Mouse (Mus musculus) liver, embryonic 14.5 days (tissue): ENCODE data around the gene Cnmd. TPM values are rescaled to one million over a fixed set of nuclear protein-coding genes. Genes with fewer than 3 reads are reported as not detected.

Experiments used
- ATAC-seq: fragments of 200-750 bp; cut with Nextera tagmentation; 2 replicates; pipeline ENCODE4 v1.8.0; 2017; ENCODE audit warnings: moderate number of reproducible peaks, mild to moderate bottlenecking, moderate library complexity; ENCODE audit not compliant: insufficient read depth
- DNase-seq, 3 experiments: peaks; one replicate each; pipeline ENCODE4 v3.0.0-alpha.2; 2012 to 2013; ENCODE audit warnings: low read depth in 3 of 3, low spot score in 3 of 3
- H3K27ac ChIP-seq: fragments of 300-500 bp; sonication (generic); 2 replicates; pipeline ENCODE4 v1.5.1; 2014; ENCODE audit warnings: moderate library complexity, mild to moderate bottlenecking, control low read depth, inconsistent platforms
- H3K27me3 ChIP-seq: fragments of 300-500 bp; sonication (generic); 2 replicates; pipeline ENCODE4 v1.6.1; 2014; ENCODE audit warnings: mild to moderate bottlenecking, low read length, moderate library complexity; ENCODE audit not compliant: control insufficient read depth, insufficient read depth
- H3K36me3 ChIP-seq: fragments of 300-500 bp; sonication (generic); replicated peaks from 2 replicates; pipeline ENCODE4 v1.6.1; 2014; ENCODE audit warnings: low read depth; ENCODE audit not compliant: control insufficient read depth, insufficient read depth
- H3K4me1 ChIP-seq, 2 experiments: fragments of 200-500 bp in 1 of 2; fragments of 300-500 bp in 1 of 2; sonication (generic) in 1 of 2; replicated peaks; 2 replicates each; pipeline ENCODE4 v1.6.1; 2012 to 2014; ENCODE audit warnings: antibody characterized with exemption in 1 of 2, inconsistent platforms in 1 of 2, low read length in 1 of 2; ENCODE audit not compliant: control insufficient read depth in 2 of 2, insufficient read depth in 2 of 2
- H3K4me2 ChIP-seq: fragments of 300-500 bp; sonication (generic); 2 replicates; pipeline ENCODE4 v1.6.1; 2014; ENCODE audit warnings: low read depth, mild to moderate bottlenecking, control low read depth, moderate library complexity
- H3K4me3 ChIP-seq, 2 experiments: fragments of 200-500 bp in 1 of 2; fragments of 300-500 bp in 1 of 2; sonication (generic) in 1 of 2; 2 replicates each; pipeline ENCODE4 v1.5.1; 2012 to 2014; ENCODE audit warnings: low read depth in 2 of 2, low read length in 2 of 2, mild to moderate bottlenecking in 2 of 2, control low read depth in 1 of 2, inconsistent platforms in 1 of 2, moderate library complexity in 1 of 2; ENCODE audit not compliant: insufficient read depth in 1 of 2
- H3K9ac ChIP-seq: fragments of 300-500 bp; sonication (generic); replicated peaks from 2 replicates; pipeline ENCODE4 v1.6.1; 2014; ENCODE audit warnings: mild to moderate bottlenecking, control low read depth, moderate library complexity
- H3K9me3 ChIP-seq: fragments of 300-500 bp; sonication (generic); 2 replicates; pipeline ENCODE4 v1.6.1; 2016; ENCODE audit warnings: low read length, mixed read lengths; ENCODE audit not compliant: control insufficient read depth
- CTCF ChIP-seq: IDR thresholded peaks from 2 replicates; pipeline ENCODE4 v1.5.1; 2016; ENCODE audit warnings: antibody characterized with exemption, low read depth, control low read depth
- EP300 ChIP-seq: IDR thresholded peaks from 2 replicates; pipeline ENCODE4 v1.6.1; 2016; ENCODE audit warnings: antibody characterized with exemption, low read depth
- WGBS: fragments of 180-500 bp; shearing (Covaris S2); extraction: QIAGEN DNeasy Blood & Tissue Kit; methylation state at CpG from one replicate; pipeline ENCODE4 v1.1.7; 2014; ENCODE audit not compliant: insufficient replicate concordance; 5-methylcytosine and 5-hydroxymethylcytosine counted together
- polyA plus RNA-seq, 2 experiments: library from polyadenylated mRNA; depleted of rRNA in 1 of 2; stranded (reverse) in 1 of 2; unstranded in 1 of 2; fragments of >200 nt; fragmentation: Nextera tagmentation in 1 of 2; extraction: Ambion mirVana in 1 of 2; gene quantifications; 2 replicates each; pipeline versions ENCODE4 v1.2.1 to v1.2.3; 2012 to 2014

Cnmd gene
- polyA plus RNA-seq, 2 experiments = 0.06 TPM; not detected in 1

- Histone ChIP-seq H3K36me3 (no peaks in the 10 kb centered on the region), H3K9me3 (no peaks in the 10 kb centered on the region), H3K27ac (no peak overlapping the region), H3K27me3 (no peaks in the 10 kb centered on the region), H3K4me1 (no peaks in the 10 kb centered on the region), H3K4me2 (no peak overlapping the region), H3K4me3 (no peak overlapping the region), H3K9ac (no peak overlapping the region)
- 54% methylated on average over 6 of the region's 6 CpGs for WGBS
- DNase-seq = no peak
- no peak for TF ChIP-seq EP300
- TF ChIP-seq CTCF = no peak
- no peak for ATAC-seq
Measured at GRCm38 (mm10) chr14:79699381-79699780, 37.4 kb upstream of the Cnmd start.

GRCm38 (mm10) chr14:79690068-79690844 lies 28.3 kb upstream of the Cnmd start:
- H3K27ac ChIP-seq = no peak overlapping the region
- no peaks in the 10 kb centered on the region for H3K9me3 ChIP-seq
- WGBS = 61% methylated on average over 7 of the region's 7 CpGs
- TF ChIP-seq EP300 (no peak), CTCF (no peak)
- no peaks in the 10 kb centered on the region for H3K36me3 ChIP-seq
- H3K4me1 ChIP-seq = no peaks in the 10 kb centered on the region
- no peaks in the 10 kb centered on the region for H3K27me3 ChIP-seq
- DNase-seq = no peak
- ATAC-seq = no peak
- no peak overlapping the region for H3K4me2 ChIP-seq
- H3K9ac ChIP-seq = no peak overlapping the region
- H3K4me3 ChIP-seq = no peak overlapping the region

GRCm38 (mm10) chr14:79680652-79681051 lies 18.7 kb upstream of the Cnmd start:
- TF ChIP-seq EP300 (no peak), CTCF (no peak)
- 68% methylated on average over 5 of the region's 5 CpGs for WGBS
- H3K9me3 ChIP-seq = no peaks in the 10 kb centered on the region

GRCm38 (mm10) chr14:79677891-79678687 lies 16.1 kb upstream of the Cnmd start:
- Histone ChIP-seq H3K9ac (no peak overlapping the region), H3K9me3 (no peaks in the 10 kb centered on the region), H3K27me3 (no peaks in the 10 kb centered on the region), H3K4me2 (no peak overlapping the region), H3K4me1 (no peaks in the 10 kb centered on the region), H3K4me3 (no peak overlapping the region), H3K27ac (no peak overlapping the region), H3K36me3 (no peaks in the 10 kb centered on the region)
- DNase-seq = no peak
- TF ChIP-seq EP300 = no peak
- WGBS = 70% methylated on average over 14 of the region's 14 CpGs
- ATAC-seq = no peak

More at GRCm38 (mm10) chr14:79680652-79681051, 18.7 kb upstream of the Cnmd start:
- Histone ChIP-seq H3K27me3 (no peaks in the 10 kb centered on the region), H3K9ac (no peak overlapping the region), H3K4me2 (no peak overlapping the region), H3K27ac (no peak overlapping the region), H3K4me1 (no peaks in the 10 kb centered on the region), H3K4me3 (no peak overlapping the region), H3K36me3 (no peaks in the 10 kb centered on the region)
- DNase-seq (no peak), ATAC-seq (no peak)

- no peaks in the 10 kb centered on the region for H3K36me3 ChIP-seq
- no peaks in the 10 kb centered on the region for H3K27me3 ChIP-seq
- H3K9ac ChIP-seq = no peak overlapping the region
- TF ChIP-seq EP300 (no peak), CTCF (no peak)
- no peak overlapping the region for H3K4me3 ChIP-seq
- no peak for ATAC-seq
- no peaks in the 10 kb centered on the region for H3K9me3 ChIP-seq
- no peak overlapping the region for H3K27ac ChIP-seq
- H3K4me1 ChIP-seq = no peaks in the 10 kb centered on the region
- no peak for DNase-seq
- H3K4me2 ChIP-seq = no peak overlapping the region
- WGBS = 48% methylated on average over 15 of the region's 15 CpGs
Measured at GRCm38 (mm10) chr14:79677108-79677753, 15.3 kb upstream of the Cnmd start.
